Mouse (Mus musculus) cerebellum, adult 2 months (tissue): Measurements from ENCODE around the gene Cntnap2.

Experiments used
- CTCF ChIP-seq: fragments of 200-500 bp; IDR thresholded peaks from 2 replicates; pipeline ENCODE4 v1.5.1; 2011; ENCODE audit warnings: low read depth, mild to moderate bottlenecking, control low read depth, low read length, moderate library complexity, borderline replicate concordance; ENCODE audit not compliant: insufficient read depth
- POLR2A ChIP-seq: fragments of 200-500 bp; IDR thresholded peaks from 2 replicates; pipeline ENCODE4 v1.6.1; 2011; ENCODE audit warnings: low read length, control low read depth, borderline replicate concordance; ENCODE audit not compliant: insufficient read depth

DNA sequence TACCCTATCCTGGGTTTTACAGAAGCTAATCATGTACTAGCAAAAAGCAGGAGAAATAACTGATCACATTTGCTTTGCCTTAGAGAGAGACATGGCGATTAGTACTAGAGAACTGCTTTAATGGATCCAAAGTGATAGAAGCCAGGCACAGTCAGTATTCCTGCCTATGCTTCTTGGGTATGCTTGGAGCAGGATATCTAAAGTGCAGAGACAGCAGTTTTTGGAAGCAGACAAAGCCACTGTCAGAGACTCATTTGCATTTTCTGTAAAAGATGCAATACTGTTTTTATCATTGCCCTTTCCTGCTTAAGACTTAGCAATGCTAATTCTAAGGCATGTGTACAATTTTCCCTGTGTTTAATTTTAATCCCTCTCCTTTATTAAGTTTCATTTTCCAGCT, 1637.0 kb downstream of the Cntnap2 start:
- no peak for TF ChIP-seq POLR2A
- no peak for TF ChIP-seq CTCF
